Mouse (Mus musculus) R1 (cell line): ENCODE data around the gene Mta1.
A peak's percentile ranks its signal among the peaks of the same experiment; 100 is the strongest.

Experiments used
- DNase-seq: peaks from one replicate; pipeline ENCODE4 v3.0.0-alpha.2; 2018; ENCODE audit warnings: low read depth, low spot score

Gene Mta1

DNA sequence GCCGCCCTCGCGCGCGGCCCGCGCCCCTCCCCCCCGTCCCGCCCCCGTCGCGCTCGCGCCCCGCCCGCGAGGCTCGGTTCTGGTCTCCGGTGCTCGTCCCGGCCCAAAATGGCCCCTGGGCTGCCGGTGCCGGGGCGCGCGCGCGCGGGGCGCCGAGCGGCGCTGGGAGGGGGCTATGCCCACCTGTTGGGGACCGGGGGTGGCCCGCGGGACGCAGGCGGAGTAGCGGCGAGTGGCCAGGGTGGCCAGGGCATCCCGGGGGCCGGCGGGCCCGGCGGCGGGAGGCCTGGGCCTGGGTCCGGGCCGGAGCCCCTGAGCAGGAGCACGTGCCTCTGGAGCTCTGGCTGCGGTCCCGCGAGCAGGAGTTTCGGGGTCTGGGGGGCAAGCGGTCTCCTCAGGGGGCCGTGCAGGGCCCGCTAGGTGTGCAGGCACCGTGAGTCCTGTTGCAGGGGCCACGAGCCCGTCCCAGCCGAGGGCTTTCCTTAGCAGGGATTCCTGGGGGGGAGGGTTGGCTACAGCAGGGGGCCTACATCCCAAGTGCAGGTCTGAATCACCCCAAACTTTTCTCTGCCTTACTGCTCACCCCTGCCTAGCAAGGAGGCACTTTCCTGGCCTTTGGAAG lies 563 bp downstream of the Mta1 start:
- no peak for DNase-seq

DNA sequence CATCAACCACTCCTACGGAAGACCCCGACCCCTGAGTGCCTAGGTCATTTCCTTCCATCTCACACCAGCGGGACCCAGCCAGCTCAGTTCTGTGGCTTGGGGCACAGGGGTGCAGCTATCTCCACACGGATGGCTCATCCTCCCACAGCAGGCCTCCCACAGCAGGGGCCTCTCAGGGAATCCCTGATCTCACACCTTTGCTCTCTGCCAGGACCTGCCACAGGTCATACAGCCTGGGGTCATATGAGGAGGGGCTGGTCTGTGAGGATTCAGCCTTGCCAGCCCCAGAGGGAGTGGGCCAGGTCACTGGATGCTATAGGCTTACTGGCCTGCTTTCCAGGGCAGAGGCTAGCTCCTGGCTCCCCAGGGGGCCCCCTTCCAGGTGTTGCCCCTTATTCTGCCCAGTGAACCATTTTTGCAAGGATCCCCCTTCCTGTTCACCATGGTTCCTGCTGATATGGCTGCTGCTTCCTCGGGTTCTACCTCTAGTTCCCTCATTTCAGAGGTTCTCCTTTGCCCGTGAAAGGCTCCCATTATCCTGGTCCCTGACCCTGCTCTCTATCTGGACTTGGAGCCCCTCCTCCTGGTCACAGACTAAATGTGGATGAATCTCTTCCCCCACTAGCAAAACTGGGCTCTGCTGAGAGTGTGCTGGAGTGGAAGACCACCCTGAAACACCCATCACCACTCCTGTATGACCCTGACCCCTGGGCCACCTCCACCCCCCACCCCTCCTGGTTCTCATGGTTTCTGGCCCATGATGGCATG lies 1.6 kb downstream of the Mta1 start:
- DNase-seq, result no peak

DNA sequence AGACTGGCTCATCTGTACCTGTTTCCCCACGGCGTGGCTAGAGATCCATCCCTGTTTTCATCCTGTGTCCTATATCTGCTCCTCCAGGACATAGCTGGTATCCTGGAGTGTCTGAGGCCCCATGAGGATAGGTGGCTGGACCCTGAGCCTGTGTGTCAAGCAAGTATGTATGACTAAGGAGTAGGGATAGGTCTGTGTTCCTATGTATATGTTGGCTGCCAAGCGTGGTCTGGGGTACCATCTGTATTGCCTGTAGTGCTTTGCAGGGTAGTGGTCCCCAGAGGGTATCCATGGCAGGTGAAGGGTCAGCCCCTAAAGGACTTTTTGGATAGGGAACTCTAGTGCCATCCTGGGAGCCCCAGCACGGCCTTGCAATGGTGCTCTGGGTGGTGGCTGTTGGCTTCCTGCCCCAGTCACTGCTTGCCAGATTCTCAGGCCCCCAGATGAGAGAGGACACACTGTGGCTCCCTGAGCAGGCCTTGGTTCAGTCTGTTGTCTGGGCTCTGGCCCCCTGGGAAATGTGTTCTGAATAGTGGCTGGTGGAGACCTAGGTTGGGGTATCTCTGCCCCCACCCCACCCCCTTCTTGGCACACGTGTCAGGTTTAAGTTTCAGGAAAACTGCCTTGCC lies 2.5 kb downstream of the Mta1 start:
- no peak for DNase-seq

DNA sequence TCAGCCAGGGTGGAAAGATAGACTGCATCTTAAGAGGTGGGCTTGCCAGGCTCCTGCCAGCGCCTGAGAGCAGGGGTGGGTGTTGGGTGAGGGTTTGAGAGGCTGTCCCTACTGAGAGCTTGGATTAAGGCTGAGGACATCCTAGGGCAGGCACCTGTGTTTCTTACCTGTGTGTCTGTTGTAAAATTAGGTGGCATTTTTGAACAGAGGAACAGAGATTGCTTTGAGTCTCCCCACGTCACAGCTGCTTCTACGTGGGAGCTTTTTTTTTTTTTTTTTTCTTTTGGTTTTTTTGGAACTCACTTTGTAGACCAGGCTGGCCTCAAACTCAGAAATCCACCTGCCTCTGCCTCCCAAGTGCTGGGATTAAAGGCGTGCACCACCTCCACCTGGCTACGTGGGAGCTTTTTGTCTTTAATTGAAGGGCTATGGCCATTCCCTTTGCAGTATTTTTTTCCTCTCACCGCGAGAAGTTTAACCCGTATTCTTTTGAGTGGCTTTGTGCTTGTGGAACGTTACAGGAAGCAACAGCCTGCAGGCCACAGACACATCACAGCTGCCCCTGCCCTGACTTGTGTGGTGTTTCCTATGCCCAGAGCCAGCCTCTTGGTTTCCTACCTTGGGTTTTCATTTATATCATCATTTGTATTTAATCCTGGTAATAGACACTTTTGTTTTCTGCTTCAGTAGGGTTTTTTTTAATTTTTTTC lies 3.3 kb downstream of the Mta1 start:
- no peak for DNase-seq

DNA sequence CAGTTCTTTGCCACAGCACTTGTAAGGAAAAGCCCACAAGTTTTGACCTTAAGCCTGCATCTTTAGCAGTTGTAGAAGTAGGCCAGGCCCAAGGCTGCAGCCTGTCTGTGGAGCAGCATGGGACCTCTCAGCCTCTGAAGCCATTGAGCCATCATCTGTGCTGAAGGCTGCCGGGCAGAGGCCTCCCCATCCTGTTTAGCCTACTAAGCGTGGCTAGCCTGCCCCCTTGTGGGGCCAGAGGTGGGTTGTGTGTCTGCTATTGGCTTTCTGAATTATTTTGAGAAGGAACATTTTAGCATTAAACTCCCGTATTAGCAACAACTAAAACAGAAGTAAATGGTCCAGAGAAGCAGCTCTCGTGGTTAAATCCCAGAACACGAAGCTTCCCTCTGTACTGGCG lies 4.4 kb downstream of the Mta1 start:
- peak; percentile 75 for DNase-seq

DNA sequence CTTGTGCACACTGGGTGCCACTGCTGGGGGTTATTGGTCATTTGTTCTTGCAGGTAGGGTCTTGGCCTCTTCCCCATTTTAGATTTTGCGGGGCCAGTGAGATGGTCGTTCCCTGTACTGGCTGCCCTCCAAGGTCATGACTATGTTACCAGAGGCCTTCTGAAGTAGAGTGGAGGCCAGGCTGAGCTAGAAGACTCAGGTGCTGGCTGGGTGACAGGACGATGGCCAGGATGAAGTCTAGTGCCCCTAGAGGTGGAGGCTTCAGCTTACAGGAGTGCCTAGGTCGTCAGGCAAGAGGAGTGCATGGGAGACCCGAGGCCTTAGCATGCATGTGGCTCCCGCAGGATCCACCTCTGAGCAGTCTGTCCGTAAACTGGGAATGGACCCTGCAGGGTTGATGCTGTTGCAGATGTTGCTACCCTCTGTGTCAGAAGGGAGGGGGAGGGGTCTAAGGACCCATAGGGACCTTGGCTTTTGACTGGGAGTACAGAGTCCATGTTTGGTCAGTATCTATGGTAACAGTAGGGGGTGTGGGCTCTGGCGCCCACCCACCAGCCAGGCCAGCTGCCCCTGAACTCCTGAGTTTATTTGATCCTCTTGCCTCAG lies 5.9 kb downstream of the Mta1 start:
- DNase-seq, result peak; percentile 82

DNA sequence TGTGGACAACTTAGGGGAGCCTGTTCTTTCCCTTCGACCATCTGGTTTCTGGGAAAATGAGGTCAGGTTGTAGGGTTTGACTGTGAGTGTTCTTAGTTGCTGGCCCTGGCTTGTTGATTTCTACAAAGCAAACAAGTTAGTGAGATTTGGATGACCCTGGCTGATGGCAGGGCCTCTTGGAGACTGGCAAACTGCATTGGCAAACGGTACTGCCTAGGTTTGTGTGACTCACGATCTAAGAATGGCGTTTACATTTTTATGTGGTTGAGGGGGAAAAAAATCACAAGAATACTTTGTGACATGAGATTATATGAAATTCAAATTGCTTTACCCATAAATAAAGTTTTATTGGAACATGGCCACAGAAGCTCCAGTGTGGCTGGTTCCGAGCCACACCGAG lies 8.3 kb downstream of the Mta1 start:
- DNase-seq, result no peak

DNA sequence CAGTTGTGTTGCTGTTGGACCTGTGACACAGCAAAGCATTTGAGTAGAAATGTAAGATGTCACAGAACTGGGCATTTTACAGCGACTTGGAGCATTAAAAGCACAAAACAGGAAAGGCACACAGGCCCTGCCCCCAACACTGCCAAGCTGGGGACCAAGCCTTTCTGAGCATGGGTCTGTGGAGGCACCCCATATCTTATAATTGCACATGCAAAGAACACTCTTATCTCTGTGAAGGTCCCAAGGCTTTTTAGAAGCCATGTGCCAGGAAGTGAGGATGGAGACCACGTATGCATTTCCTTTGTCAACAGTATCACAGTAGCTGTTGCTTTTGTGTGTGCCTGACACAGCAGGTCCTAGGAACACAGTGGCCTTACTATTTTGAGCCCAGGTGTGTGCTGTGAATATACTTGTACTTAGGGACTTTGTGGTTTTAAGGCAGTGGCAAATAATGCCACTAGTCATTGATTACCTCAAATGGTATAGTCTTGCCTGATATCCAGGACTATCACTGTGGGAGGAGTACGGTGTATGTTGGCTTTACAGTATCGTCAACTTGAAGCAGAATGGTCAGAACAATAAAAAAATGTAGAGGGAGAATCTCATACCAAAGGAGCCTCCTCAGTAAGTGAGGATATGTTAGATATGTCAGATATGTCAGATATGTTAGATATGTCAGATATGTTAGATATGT lies 9.5 kb downstream of the Mta1 start:
- DNase-seq, result no peak

DNA sequence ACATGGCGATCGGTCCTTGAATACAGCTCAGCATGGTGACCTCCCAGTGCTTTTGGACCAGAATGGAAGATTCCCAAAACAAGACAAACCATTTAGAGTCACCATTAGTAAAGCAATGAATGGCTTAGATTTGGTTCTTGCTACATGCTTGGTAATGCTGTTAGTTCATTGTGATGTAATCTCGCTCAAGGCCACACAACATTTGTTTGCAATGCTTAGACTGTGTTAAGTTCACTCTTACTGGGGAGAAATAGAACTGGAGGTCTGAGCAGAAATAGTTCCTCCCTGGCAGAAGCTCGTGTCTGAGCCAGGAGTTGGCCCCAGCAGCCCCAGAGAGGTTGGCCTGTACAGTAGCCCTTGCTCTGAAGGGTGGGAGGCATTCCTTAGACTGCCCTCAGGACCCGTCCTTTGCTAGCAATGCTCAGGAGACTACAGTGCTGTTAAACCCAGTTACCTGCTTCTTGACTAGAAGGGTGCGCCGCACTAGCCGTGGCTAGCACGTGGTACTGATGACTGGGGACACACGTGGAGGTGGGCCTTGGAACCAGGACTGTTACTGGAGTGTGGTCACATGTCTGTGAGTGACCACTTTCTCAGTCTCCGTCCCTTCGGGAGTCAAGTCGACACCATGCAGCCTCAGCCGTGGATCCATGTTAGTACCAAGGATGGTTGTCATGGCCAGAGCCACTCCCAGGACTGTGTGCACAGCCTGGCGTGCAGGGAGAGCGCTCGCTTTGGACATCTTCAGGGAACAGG lies 10.6 kb downstream of the Mta1 start:
- DNase-seq, result no peak

DNA sequence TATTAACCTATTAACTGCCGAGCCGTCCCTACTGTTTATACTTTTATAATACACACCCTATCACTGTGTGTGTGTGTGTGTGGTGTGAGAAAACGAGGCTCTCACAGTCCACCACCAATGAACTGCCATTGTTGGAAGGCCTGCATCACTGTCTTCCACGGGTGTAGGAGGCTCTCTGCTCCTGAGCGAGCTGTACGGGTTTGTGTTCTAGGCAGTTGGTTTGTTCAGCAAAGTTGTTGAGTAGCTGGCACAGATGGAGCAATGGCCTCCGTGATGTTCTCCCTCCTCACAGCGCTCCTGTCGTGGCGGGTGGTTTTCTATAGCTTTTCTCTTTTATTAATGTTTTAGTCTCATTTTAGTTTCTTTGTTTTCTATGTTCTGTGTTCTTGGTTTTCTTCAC lies 11.7 kb downstream of the Mta1 start:
- no peak for DNase-seq

DNA sequence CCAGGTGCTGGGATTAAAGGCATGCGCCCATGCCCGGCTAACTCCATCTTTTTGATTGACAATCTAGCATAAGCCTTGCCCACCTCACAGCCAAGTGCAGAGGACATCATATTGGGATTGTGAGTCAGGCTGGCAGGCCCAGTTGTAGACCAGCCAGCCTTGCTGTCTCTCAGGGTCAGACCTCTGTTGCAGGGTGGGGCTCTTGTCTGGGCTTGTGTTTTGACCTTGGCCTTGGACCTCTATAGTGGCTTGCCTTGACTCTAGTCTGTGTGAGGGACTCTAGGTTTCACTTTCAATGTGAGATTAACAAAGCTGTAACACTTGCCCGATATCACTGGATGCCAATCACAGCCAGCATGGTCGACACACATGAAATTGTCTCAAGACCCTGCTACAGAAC lies 16.1 kb downstream of the Mta1 start:
- DNase-seq, result no peak

DNA sequence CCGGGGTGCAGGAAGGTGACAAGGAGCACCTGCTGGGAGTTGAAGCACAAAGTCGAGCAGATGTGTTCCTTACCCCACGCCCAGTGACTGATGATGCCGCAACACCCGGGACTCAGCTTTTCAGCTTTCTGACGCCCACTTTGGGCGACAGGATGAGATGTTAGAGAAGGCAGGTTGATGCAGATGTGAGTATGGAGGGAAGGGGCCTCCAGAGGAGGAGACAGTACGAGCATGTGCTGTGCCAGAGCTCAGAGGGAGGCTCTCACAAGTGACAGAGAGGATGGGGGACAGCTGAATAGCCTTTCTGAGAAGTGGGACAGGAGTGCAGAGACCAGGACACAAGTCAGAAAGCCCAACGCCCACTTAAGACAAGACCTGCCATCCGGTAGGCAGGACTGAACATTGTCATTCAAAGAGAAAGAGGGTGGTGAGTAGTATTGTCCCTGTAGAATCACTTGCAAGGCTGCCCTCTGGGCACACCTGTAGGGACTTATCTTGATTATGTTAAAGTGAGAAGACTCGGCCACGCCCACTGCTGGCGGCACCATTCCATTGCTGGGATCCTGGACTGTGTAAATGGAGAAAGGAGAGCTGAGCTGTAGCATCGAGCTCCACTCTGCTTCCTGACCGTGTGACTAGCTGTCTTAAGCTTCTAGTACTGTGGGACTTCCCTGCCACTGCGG lies 16.9 kb downstream of the Mta1 start:
- DNase-seq, result peak; percentile 79

DNA sequence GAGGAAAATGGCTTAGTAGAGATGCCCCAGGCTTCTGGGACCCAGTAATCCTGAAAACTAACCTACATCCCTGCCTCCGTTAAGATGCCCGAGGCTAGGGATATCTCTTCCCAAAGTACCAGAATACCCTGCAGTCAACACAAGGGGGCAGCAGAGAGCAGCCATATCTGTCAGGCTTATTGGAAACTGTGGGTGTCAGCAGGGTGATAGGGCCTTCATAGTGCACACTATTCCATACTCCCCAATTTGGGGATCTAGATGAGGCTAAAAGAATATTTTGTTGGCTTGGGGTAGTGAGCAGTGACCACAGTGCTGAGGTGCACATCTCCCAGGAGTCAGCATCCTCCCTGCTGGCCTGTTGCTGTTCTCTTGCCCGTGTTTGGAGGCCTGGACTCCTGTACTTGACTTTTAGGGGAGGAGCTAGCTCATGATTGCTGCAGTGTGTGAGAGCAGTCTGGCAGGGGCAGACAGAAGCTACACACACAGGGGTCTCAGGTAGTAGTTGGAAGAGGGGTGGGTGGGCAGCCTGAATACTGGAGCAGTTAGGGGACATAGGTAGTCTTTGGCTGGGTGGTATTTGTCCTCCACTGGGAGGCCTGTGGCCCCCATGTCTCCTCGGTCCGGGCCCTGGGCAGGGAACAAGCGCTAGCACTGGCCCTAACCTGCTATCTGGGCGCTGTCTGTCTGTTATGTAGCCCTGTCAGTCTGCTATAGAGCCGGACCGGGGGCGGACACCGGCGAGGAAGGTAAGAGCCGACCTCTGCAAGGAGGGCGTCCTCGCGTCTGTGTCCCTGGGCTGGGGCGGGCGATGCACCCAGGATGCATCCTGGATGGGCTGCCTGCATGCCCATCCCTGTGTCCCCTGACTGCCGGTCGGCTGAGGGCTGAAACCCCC lies 21.7 kb downstream of the Mta1 start:
- DNase-seq, result peak; percentile 82

DNA sequence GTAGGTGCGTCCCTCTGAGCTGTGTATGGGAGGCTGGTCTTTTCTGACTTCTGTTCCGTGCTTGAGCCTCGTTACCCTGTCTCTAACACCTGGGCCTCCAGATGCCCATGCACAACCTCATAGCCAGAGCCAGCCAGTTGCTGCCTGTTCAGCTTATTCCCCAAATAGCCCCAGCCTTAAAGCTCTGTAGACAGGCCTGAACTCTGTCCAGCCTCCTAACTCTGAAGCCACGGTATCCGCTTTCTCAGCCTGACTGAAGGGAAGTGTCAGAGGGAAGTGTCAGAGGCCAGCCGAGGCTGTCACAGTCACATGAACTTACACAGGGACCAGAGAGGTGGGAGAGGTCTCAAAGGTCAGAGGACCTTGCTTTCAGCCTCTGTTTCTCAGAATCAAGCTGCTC lies 26.6 kb downstream of the Mta1 start:
- DNase-seq, result no peak

DNA sequence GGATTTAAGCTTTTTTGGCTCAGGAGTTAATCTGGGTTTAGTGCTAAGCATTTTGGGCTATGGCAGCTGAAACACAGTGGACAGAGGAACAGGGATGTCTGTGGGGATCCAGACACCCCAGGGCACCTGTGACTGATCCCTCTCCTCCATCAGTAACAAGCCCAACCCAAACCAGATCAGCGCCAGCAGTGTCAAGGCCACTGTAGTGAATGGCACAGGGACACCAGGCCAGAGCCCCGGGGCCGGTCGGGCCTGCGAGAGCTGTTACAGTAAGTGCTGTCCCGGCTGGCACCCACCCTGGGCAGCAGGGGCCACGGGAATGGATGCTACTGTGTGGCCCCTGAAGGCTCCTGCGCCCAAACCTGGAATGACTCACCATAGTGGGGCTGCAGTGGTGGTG lies 32.7 kb downstream of the Mta1 start:
- DNase-seq, result no peak

DNA sequence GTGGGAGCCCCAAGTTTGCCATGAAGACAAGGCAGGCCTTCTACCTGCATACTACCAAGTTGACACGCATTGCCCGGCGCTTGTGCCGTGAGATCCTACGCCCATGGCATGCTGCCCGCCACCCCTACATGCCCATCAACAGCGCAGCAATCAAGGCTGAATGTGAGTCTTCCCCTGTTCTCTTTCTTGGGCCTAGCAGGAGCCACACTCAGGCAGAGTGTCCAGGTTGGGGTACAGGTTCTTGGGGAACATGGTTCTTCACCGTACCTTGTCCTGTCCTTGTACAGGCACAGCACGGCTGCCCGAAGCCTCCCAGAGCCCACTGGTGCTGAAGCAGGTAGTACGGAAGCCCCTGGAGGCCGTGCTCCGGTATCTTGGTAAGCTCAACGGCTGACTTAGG lies 33.5 kb downstream of the Mta1 start:
- DNase-seq, result no peak

DNA sequence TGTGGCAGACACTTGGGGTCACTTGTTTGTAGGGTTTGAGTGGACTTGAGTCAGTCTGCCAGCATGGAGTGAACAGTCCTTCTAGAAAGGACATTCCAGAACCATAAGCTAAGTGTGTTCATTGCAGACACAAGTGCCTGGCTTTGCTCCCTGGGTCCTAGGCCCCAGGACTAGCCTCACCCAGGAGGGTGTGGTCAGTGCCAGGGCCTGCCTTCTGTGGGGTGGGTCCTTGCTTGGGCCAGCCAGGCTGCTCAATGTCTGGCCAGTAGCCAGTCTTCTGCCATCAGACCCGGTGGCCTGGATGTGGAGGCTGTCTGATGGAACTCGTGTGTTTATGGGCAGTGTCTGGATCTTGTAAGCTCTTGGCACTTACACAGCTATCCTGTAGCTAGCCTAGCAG lies 34.5 kb downstream of the Mta1 start:
- no peak for DNase-seq

DNA sequence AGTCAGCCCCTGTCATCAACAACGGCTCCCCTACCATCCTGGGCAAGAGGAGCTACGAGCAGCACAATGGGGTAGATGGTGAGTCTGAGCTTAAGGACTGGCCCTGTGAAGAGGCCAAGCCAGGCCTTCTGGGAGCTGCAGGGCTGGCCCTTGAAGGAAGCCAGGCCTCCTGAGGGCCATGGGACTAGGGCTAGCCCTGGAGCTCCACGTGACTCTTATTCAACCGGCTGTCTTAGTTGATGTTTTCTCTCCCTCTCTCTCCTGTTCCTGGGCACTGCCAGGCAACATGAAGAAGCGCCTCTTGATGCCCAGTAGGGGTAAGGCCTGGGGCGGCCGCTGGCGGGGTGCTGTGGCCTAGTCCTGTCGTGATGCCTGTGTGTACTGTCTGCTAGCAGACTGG lies 35.2 kb downstream of the Mta1 start:
- DNase-seq, result no peak

DNA sequence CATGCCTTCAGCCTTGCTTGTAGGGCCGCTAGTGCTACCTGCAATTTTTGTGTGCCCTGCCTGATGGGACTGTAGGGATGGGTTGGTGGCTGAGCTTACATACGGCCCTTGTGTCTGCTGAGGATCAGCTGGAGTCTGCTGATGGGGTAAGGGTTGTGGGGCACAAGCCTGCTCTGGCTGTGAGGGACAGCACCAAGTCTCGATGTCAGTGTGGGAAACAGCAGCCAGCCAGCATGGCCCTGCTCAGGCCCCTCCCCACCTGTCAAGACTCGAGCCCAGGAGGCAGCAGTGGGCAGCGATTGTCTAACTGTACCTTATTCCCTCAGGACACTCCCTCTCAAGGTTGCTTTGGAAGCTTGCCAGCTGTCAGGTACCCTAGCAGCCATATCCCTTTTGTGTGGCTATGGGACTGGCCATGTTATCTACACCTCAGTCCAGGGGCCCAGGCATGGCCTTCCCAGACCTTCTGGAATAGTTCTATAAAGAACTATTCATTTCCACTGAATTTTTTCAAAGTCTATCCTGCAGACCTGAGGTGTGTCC lies 35.9 kb downstream of the Mta1 start:
- DNase-seq, result no peak
